Mouse (Mus musculus) right cerebral cortex, postnatal 14 days (tissue): ENCODE results near the gene Slc51a.
A peak's percentile ranks its signal among the peaks of the same experiment; 100 is the strongest.

ENCODE experiments used
- DNase-seq: peaks from one replicate; pipeline ENCODE4 v3.0.0; 2022

The Slc51a gene

DNA sequence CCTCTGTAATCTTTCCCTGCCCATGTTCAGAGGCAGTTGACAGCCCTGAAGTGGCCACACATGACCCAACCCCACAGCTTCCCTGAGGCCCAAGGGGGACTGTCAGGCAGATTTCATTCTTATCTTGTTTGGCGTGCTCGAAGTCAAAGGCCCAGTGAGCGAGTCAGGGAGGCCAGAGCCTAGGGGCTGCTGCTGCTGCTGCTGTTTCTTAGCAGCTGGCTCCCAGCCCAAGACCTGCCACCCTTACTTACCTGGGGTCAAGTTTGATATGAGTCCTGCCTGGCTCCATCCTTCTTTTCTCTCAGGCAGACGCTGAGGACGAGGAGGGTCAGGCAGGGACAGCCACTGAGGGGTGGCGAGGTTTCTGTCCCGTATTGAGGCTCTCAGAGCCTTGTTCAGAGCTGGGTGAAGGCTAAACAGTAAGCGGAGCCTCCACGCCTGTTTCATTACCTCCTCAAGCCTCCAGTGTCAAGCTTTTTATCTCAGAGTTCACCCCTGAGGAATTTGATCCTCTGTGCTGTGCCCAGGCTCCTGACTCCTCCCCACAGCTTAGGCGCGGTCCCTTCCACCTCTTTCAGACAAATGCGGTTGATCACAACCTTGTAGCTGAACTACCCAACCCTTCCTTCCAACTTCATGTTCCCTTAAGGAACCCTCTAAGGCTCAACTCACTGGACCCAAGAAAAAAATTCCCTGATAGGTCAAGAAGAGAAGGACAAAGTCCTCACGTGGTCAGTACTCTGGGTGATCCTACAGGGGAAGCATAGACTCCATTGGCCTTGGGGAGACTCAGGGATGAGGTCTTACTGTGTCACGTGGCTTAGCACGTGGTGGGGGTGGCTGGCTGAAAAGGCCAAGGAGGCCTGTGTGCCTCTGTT is at the start of gene Slc51a:
Gene Slc51a, minus strand, starts transcription at position 646 of the 878 bp plus-strand sequence.
- DNase-seq = no peak

DNA sequence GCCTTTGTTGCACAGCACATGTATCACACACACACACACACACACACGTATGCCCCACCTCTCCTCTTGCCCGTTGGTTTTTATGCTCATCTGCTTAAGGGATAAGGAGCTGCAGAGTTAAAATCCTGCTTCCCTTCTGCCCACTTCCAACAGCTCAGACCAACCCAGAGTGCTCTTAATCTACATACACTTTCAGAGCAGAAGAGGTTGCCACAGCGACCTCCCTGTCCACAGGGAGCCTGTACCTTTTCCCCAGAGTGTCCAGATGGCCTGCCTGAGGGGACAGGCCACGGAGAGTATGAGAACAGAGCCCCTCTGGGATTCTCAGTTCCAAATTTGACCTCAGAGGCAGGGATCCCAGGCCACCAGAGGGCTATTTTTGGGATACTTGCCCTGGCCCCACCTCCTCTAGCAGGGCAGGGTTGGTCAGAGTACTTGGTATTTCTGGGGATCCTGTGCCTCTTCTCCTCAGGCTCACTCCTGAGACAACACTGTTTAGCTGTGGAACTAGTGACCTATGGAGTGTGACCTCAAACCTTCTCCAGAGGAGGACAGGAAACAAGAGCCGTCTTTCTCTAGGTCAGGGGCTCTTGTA is 47.6 kb upstream of the Slc51a start:
- DNase-seq = no peak

DNA sequence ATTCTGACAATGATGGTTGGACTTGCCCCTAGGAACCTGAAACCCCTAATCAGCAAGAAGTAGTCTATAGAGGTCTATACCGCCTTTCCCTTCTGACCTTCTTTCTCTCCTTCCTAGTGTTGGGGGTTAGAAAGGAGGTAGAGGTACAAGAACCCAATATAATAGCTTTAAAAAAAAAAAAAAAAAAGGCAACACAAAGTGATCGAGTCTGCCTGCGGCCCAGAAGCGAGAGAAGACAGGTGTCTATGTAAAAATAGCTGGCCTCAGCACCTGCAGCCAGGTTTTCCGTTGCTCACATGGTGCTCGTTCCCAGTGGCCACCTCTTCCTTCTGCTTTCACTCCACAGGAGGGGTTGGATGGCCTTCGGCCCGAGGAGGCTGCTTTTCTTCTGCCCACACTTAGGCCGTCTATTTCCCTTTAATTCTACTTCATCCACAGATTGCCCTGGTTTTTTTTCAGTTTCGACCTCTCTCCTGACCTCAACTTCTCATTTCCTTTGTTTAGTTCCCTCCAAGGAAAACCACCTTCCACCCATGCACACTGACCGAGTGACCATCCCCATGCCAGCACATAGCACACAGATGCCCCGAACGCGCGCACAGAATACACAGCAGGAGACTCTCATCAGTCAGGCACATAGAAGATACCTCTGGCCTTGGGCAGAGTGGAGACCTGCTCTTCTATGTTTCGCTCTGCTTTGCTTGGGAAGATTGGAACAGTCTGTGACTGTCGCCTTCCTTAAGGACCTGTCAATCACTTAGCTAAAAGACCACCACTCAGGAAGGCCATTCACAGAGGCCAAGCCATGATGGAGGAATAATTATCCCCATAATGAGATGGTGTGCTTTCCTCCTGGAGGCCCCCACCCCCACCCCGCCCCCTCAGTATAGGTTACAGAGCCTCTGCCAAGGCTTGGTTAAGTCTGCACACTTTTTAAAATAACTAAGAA is 45.5 kb upstream of the Slc51a start:
- DNase-seq = no peak

DNA sequence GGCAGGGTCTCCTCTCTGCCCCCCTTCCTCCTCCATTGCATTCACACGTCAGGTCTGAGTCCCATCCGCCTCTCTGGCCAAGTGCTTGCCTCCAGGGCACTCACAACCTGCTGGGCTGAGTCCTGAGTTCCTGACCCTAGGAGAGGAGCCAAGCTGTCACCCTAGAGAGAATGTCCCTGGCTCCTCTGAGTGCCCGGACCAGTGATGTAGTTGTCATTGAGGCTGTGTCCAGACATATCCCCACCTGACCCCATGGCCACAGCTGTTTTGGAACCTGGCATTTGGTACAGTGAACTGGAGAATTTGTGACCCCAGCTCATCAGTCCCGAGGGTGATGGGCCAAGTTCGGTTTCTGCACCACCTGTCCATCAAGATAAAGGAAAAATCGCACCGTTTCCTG is 39.2 kb upstream of the Slc51a start:
- no peak for DNase-seq

DNA sequence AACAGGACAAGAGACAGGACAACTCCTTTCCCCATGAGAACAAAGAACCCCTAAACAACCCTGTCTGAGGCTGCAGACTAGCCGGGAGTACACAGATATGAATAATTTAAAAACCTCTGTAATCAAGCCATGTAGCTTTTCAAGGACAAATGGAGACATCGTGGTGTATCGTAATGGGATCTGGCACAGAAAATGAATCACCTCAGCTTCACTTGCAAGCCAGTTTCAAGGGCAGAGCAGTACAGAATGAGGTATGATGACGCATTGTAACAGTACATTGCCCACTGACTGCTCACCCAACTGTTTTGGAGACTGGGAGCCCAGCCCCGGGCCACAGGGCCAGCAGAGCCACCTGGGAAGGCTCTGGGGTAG is 36.6 kb upstream of the Slc51a start:
- no peak for DNase-seq

DNA sequence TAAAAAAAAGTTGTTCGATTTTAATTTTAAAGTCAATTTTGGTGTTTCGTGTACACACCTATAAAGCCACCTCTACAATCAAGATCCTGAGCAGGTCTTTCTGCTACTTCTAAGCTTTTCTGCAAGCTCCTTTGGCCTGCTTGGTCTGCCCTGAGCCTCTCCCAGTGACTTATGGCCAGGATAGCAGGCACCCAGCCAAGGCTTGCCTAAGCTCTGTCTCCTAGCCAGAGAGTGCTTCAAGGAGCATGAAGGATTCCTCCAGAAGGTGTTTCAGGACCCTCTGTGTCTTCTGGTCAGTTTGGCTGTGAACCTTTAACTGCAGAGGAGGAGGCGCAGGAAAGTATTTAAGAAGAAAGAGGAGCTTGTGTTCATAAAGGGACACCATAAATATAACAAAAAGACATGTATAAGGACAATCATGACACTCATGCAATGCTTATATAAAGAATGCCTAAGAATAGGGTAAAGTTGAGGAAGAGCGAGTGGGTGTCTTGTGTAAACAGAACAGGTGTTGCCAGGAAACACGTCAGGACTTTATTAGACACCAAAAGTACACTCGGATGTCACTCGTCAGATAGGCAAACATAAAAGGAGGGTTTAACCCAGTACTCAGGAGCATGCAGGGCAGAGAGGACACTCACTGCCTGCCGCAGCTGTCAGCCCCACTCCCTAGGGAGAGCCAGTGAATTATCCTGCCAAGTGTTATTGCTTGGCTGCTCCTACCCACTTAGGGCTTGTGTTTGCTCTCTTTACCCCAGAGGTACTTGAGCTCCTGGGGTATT is 36.0 kb upstream of the Slc51a start:
- DNase-seq = no peak

DNA sequence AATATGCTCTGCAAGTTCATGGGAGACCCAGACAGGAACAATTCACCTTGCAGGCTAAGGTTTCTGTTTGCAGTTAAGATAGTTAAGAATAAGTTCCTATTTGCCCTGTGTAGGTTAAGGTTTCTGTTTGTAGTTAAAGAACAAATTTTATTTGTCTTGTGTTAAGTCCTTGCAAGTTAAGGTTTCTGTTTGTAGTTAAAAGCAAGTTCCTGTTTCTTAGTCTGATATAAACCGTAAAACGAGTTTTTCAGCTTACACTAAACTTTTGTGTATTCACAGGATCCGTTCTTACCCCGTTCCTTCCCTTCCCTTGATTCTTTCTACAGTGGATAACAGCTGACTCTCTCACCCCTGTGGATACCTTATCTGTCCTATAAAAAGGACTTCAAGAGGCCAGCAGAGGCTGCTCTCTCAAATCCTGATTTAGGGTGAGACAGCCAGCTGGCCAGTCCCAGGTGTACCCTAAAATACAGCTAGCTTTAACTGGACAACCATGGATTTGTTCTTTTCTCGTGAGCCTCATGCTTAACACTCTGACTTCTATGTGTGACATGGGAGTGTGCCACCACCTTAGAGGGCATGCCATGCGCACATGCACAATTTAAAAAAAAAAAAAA is 35.0 kb upstream of the Slc51a start:
- no peak for DNase-seq

DNA sequence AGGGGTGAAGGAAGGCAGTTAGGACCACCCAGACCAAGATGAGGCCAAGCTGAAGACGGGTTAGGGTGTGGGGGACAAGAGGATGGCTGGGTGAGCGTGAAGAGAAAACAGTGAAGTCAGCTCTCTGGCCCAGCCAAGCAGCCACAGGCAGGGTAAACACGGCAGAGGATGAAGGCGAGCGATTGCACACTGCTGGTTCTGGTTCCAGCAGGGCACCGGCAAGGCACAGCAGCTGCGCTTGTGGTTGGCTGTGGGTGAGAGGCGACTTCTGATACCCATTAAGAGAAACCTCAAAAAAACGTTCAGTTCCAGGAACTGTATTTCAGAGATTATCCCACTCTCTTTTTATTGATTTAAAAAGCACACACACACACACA is 32.7 kb upstream of the Slc51a start:
- DNase-seq = no peak

DNA sequence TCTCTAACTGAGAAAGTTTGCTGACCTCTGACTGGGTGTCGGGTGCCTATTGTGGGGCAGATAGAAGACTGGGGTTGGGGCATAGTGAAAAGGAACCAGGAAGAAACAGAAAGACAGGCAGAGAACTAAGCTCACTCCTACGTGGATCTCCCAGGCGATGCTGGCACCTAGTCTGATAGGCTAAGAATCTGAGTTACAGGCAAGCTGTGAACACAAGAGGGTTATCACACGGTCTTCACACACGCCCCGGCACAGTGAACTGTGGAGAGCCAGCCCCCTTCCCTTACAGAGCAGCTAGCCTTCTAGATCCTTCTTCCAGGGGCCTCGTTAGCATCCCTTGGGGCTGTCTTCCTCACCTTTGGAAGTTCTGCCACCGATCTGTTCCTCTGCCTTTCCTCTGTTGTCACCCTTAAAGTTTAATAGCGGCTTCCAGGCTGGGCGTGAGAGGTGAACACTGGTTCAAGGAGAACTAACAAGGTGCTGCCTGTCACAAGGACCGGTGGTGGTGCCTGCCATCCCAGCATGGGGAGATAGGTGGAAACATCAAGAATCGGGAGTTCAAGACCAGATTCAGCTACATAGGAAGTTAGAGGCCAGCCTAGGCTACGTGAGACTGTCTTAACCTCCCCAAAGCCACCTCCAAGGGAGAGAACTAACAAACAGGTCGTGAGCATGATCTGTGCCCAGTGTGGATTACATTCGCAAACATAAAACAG is 32.1 kb upstream of the Slc51a start:
- DNase-seq = no peak

DNA sequence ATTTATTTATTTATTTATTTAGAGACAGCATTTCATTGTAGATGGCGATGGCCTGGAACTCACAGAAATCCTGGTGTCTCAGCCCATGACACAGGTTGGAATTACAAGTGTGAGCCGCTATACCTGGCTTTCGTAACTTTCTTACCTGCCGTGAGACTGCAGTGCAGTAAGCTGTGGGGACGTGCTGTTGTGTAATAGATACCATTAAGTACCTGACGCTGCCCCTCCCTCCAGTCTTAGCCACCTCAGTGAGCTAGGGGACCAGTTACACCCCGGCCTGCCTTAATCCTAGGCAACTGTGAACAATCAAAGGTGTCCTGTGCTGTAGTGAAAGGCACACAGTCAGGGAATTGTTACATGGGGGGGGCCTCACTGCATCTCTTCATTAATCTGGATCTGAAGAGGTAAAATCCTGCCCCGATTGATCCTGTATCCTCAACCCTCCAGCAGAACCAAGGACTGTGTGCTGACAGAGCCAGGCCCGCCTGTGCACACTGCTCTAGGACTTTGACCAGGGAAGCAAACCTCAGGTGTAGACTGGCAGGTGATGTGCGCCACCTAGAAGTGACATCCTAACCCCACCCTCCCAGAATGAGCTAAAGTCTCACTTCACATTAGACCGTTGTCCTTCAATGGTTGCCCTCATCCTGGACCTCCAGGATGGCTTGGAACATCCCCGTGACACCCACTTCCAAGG is 30.3 kb upstream of the Slc51a start:
- DNase-seq = no peak

DNA sequence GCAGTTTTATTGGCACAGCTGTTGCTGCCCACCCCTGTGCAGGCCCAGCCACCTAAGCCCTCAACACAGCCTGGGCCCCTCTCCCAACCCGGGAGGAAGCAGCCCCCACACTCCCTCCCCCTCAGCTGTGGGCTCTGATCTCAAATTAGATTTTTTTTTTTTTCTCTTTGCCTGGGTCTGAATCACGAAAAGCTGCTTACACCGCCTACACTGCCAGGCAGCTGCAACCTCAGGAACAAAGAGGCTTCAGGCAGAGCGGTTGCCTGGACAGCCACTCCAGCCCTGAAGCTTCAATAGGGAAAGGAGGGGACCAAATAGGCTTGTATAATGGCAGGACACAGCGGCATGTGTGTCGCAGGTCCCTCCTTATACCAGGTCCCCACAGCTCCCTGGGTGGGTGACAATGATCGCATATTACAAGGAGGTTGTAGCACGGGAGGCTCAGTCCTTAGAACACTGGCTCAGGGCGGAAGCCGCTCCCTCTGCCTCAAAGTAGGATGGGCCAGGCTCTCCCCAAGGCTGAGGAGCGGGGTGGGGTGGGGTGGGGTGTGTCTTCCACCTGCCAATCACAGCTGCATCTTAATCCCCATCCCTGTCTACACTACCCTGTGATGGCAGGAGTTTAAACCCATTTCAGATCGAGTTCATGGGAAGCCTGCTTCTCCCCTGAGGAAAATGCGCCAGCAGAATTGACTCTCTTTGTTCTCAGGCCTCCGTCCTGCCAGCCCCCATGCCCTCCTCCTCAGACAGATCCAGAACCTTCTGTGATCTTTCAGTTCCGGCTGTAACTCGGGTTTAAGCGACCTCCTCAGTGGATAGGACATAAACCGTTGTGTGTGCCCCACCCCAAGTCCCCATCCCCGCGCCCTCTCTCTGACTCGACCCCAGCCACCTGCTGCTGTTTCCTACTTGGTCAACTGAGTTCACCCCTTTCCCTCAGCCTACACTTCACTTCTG is 28.6 kb upstream of the Slc51a start:
- DNase-seq = peak; percentile 53

DNA sequence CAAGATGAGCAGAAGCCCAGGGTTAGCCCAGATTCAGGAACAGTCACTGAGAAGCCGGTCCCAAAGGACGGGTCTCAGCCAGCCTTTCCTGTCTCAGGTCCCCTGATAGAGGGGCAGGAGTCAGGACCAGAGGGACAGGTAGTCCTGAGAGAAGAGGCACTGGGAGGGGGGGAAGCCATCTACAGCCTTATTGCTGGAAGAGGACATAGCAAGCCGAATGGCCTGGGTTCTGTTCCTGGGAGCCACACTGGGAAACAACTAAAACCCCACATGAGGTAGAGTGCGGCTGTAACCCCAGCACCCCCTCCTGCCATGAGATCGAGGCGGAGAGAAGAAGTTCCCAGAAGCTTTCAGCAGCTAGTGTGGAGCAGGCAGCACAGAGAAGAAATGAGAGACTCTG is 26.3 kb upstream of the Slc51a start:
- no peak for DNase-seq

DNA sequence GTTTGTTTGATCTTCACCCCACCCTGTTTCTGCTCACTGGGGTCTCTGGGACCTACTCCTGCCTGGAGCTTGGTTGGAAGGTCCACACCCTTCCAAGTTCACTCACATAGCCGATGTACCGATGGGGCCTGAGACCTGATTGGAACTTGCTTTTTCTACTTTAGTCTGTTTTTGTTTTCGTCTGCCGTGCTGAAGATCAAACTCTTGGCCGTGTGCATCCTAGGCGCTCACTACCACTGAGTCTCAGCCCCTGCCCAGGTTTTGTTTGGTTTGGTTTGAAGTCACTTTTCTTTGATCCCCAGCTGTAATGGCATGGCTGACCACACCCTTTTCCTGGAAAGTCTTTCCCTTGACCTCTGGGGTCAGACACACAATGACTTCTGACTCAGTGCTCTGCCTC is 25.7 kb upstream of the Slc51a start:
- no peak for DNase-seq

DNA sequence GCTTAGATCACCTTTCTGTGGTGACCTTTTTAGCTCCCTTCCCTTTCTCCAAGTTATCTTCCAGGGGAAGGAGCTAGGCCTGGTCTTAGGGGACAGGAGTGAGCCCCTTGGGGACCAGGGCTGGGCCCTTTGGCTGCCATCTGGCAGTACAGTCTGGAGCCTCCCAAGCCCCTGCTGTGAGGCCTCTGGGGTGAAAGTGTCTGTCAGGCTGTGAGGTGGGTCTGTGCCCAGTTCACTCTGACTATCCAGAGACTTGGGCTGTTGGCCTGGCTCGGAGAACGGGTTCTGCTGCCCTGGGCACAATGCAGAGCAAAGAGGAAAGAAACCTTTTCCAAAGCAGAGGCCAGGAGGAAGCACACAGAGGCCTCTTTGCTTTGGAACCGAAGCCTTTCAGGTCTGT is 25.2 kb upstream of the Slc51a start:
- no peak for DNase-seq

DNA sequence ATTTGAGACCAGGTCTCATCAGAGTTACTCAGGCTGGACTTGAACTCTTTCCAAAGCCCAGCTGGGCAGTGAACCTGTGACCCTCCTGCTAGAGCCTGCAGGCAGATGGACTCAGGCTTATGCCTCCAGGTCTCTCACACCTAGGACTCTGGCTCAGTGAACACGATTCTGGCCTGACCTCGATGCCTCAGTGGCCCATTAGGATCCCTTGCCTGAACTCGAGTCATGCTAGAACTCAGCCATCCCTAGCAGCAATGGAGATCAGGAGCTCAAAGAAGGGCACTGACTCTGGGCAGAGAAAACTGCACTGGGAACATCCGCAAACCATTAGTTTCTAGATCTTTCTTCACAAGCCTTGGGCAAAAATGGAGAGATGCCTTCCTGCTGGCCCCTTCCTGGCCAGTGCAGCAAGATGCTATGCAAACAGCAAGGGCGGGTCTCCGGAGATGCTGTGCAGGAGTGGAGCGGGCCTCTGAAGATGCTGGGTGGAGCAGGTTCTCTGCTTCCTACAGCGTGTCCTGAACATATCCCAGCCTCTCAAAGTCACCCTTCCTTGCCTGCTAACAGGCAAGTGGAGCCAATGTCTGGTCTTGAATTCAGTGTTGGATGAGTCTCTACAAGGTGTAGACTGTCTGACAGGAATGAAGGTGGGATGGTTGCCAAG is 24.3 kb upstream of the Slc51a start:
- no peak for DNase-seq

DNA sequence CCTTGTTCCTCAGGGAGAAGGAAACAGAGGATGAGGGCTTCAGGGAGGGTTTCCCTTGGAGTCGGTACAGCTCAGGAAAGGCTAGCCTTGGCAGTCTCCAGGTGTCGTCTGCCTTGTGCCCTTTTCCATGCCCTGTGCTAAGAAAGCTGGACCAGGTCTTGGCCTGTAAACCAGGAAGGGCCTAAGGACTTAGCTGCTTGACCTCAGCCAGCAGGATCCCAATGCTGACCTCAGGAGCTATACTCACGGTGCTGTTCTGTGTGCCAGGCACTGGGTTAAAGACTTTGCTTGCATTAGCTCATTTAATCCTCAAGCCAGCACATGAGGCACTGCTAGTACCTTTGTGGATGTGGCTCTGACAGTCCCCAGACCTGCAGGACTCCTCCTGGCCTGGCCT is 23.7 kb upstream of the Slc51a start:
- no peak for DNase-seq

DNA sequence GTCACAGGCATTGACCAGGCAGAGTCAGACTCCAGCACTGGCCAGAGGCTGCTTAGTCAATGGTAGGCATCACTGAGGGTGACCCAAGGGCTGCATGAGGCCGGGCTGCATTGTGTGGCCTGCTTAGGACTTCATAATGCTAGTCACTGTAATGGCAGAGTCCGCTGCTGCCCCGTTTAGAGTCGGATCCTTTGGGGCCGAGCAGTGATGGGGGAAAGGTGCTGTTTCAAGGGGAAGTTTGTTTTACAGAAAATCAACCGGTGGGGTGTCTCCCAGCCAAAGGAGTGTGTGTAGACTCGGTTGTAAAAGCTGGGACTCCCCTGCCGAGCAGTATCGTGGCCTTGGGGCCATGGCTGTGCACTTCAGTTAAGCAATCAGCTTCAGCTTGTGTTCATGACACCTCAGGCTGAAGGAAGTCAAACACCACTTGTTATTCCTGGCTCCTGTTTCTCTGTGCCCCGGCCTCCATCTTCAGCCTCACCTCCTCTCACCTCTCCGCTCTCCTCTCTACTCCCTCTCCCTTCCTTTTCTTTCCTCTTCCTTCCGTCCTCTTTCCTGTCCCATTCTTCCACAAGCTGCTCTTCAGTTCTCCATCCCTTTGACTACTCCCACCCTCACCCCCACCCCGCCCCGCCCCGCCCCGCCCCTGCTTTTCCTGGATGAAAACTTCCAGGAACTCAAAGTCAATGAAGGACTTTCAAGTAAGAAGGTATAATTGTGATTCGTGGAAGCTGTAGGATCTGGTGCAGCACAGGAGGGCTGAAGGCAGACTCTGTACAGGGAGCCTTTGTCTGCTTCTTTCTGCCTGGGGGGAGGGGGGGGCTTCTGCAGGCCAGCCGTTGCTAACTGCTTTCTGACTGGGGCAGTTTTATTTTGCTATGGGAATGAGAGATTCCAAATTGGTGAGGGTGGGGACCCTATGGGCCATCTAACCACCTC is 23.0 kb upstream of the Slc51a start:
- no peak for DNase-seq
